Mouse (Mus musculus): ENCODE data around the gene Gpr45. TPM values are rescaled to one million over a fixed set of nuclear protein-coding genes. Genes with fewer than 3 reads are reported as not detected.

Gene Gpr45
- polyA plus RNA-seq, 1 experiment from 2014 or later = 11.2 TPM

GRCm38 (mm10) chr1:43066573-43066972 is 113.9 kb downstream of the Gpr45 start:
- Histone ChIP-seq H3K9me3 (replicated peaks; ENCODE audit: low read length) (no peaks in the 10 kb centered on the region), H3K36me3 (ENCODE audit: insufficient read depth, low read length) (peaks cover 3% of the 10 kb centered on the region; the same call in 1 of the 2 replicates), H3K27ac (no peak overlapping the region), H3K4me3 (replicated peaks; ENCODE audit: low read depth, low read length) (no peak overlapping the region), H3K4me2 (ENCODE audit: low read length) (no peak overlapping the region), H3K4me1 (replicated peaks; ENCODE audit: insufficient read depth, low read length) (no peaks in the 10 kb centered on the region), H3K27me3 (ENCODE audit: insufficient read depth, low read length) (no peaks in the 10 kb centered on the region), H3K9ac (ENCODE audit: low read depth, low read length) (no peak overlapping the region)
- ATAC-seq (replicated peaks; ENCODE audit: low FRiP score, low read depth) (no peak), DNase-seq (ENCODE audit: low spot score) (no peak)
- 87% methylated on average over 8 of the region's 8 CpGs for WGBS
- no peak for TF ChIP-seq CTCF (IDR thresholded peaks at IDR 0.05; ENCODE audit: low read depth)

GRCm38 (mm10) chr1:43067551-43067950 is 114.9 kb downstream of the Gpr45 start:
- H3K36me3 ChIP-seq (ENCODE audit: insufficient read depth, low read length) = peaks cover 3% of the 10 kb centered on the region; the same call in 1 of the 2 replicates
- no peaks in the 10 kb centered on the region for H3K4me1 ChIP-seq (replicated peaks; ENCODE audit: insufficient read depth, low read length)
- peak; percentile 51 for DNase-seq (ENCODE audit: low spot score)
- H3K4me2 ChIP-seq (ENCODE audit: low read length) = no peak overlapping the region
- no peak for TF ChIP-seq CTCF (IDR thresholded peaks at IDR 0.05; ENCODE audit: low read depth)
- no peaks in the 10 kb centered on the region for H3K9me3 ChIP-seq (replicated peaks; ENCODE audit: low read length)
- WGBS = 46% methylated on average over 7 of the region's 7 CpGs
- no peak overlapping the region for H3K4me3 ChIP-seq (replicated peaks; ENCODE audit: low read depth, low read length)
- no peak overlapping the region for H3K27ac ChIP-seq
- H3K9ac ChIP-seq (ENCODE audit: low read depth, low read length) = no peak overlapping the region
- no peaks in the 10 kb centered on the region for H3K27me3 ChIP-seq (ENCODE audit: insufficient read depth, low read length)
- ATAC-seq (replicated peaks; ENCODE audit: low FRiP score, low read depth) = no peak

- H3K4me1 ChIP-seq (replicated peaks; ENCODE audit: insufficient read depth, low read length) = no peaks in the 10 kb centered on the region
- no peaks in the 10 kb centered on the region for H3K9me3 ChIP-seq (replicated peaks; ENCODE audit: low read length)
- no peak overlapping the region for H3K4me3 ChIP-seq (replicated peaks; ENCODE audit: low read depth, low read length)
- H3K27ac ChIP-seq = no peak overlapping the region
- ATAC-seq (replicated peaks; ENCODE audit: low FRiP score, low read depth) = no peak
- H3K9ac ChIP-seq (ENCODE audit: low read depth, low read length) = no peak overlapping the region
- no peak for DNase-seq (ENCODE audit: low spot score)
- no peak for TF ChIP-seq CTCF (IDR thresholded peaks at IDR 0.05; ENCODE audit: low read depth)
- no peak overlapping the region for H3K4me2 ChIP-seq (ENCODE audit: low read length)
- H3K36me3 ChIP-seq (ENCODE audit: insufficient read depth, low read length) = 0 out of 2 replicates have a peak, but pooled peaks cover 16% of the 10 kb centered on the region
- WGBS = 79% methylated on average over 5 of the region's 5 CpGs
- no peaks in the 10 kb centered on the region for H3K27me3 ChIP-seq (ENCODE audit: insufficient read depth, low read length)
These were observed 118.1 kb downstream of the Gpr45 start for GRCm38 (mm10) chr1:43070726-43071125.

- TF ChIP-seq CTCF (IDR thresholded peaks at IDR 0.05; ENCODE audit: low read depth) = no peak
- Histone ChIP-seq H3K27ac (no peak overlapping the region), H3K9ac (ENCODE audit: low read depth, low read length) (no peak overlapping the region), H3K9me3 (replicated peaks; ENCODE audit: low read length) (no peaks in the 10 kb centered on the region), H3K36me3 (ENCODE audit: insufficient read depth, low read length) (0 out of 2 replicates have a peak, but pooled peaks cover 13% of the 10 kb centered on the region), H3K27me3 (ENCODE audit: insufficient read depth, low read length) (no peaks in the 10 kb centered on the region), H3K4me1 (replicated peaks; ENCODE audit: insufficient read depth, low read length) (no peaks in the 10 kb centered on the region), H3K4me2 (ENCODE audit: low read length) (no peak overlapping the region), H3K4me3 (replicated peaks; ENCODE audit: low read depth, low read length) (no peak overlapping the region)
- DNase-seq (ENCODE audit: low spot score) (no peak), ATAC-seq (replicated peaks; ENCODE audit: low FRiP score, low read depth) (no peak)
- WGBS = 94% methylated on average over 8 of the region's 8 CpGs
These were observed 119.4 kb downstream of the Gpr45 start for GRCm38 (mm10) chr1:43072028-43072427.

- H3K4me3 ChIP-seq (replicated peaks; ENCODE audit: low read depth, low read length) = no peak overlapping the region
- H3K4me2 ChIP-seq (ENCODE audit: low read length) = no peak overlapping the region
- 0 out of 2 replicates have a peak, but pooled peaks cover 13% of the 10 kb centered on the region for H3K36me3 ChIP-seq (ENCODE audit: insufficient read depth, low read length)
- ATAC-seq (replicated peaks; ENCODE audit: low FRiP score, low read depth) = no peak
- WGBS = 67% methylated on average over 1 of the region's 1 CpGs
- no peaks in the 10 kb centered on the region for H3K9me3 ChIP-seq (replicated peaks; ENCODE audit: low read length)
- no peak overlapping the region for H3K9ac ChIP-seq (ENCODE audit: low read depth, low read length)
- no peak for TF ChIP-seq CTCF (IDR thresholded peaks at IDR 0.05; ENCODE audit: low read depth)
- H3K27me3 ChIP-seq (ENCODE audit: insufficient read depth, low read length) = no peaks in the 10 kb centered on the region
- DNase-seq (ENCODE audit: low spot score) = no peak
- H3K4me1 ChIP-seq (replicated peaks; ENCODE audit: insufficient read depth, low read length) = no peaks in the 10 kb centered on the region
- no peak overlapping the region for H3K27ac ChIP-seq
These were observed 119.9 kb downstream of the Gpr45 start for GRCm38 (mm10) chr1:43072561-43072960.

GRCm38 (mm10) chr1:43074791-43075190 is 122.1 kb downstream of the Gpr45 start:
- Histone ChIP-seq H3K27ac (no peak overlapping the region), H3K4me1 (replicated peaks; ENCODE audit: insufficient read depth, low read length) (no peaks in the 10 kb centered on the region), H3K4me3 (replicated peaks; ENCODE audit: low read depth, low read length) (no peak overlapping the region), H3K27me3 (ENCODE audit: insufficient read depth, low read length) (no peaks in the 10 kb centered on the region), H3K4me2 (ENCODE audit: low read length) (no peak overlapping the region), H3K9ac (ENCODE audit: low read depth, low read length) (no peak overlapping the region), H3K9me3 (replicated peaks; ENCODE audit: low read length) (no peaks in the 10 kb centered on the region), H3K36me3 (ENCODE audit: insufficient read depth, low read length) (0 out of 2 replicates have a peak, but pooled peaks cover 13% of the 10 kb centered on the region)
- no peak for DNase-seq (ENCODE audit: low spot score)
- whole genome bisulfite sequencing = 89% methylated on average over 2 of the region's 2 CpGs
- TF ChIP-seq CTCF (IDR thresholded peaks at IDR 0.05; ENCODE audit: low read depth) = no peak
- no peak for ATAC-seq (replicated peaks; ENCODE audit: low FRiP score, low read depth)

GRCm38 (mm10) chr1:43078124-43078523 is 125.5 kb downstream of the Gpr45 start:
- no peak for TF ChIP-seq CTCF (IDR thresholded peaks at IDR 0.05; ENCODE audit: low read depth)
- no peak overlapping the region for H3K27ac ChIP-seq
- no peaks in the 10 kb centered on the region for H3K4me1 ChIP-seq (replicated peaks; ENCODE audit: insufficient read depth, low read length)

More at GRCm38 (mm10) chr1:43078124-43078523, 125.5 kb downstream of the Gpr45 start:
- no peaks in the 10 kb centered on the region for H3K9me3 ChIP-seq (replicated peaks; ENCODE audit: low read length)
- WGBS = 68% methylated on average over 2 of the region's 2 CpGs
- no peak overlapping the region for H3K4me3 ChIP-seq (replicated peaks; ENCODE audit: low read depth, low read length)
- H3K9ac ChIP-seq (ENCODE audit: low read depth, low read length) = no peak overlapping the region
- no peaks in the 10 kb centered on the region for H3K27me3 ChIP-seq (ENCODE audit: insufficient read depth, low read length)
- no peak for ATAC-seq (replicated peaks; ENCODE audit: low FRiP score, low read depth)
- DNase-seq (ENCODE audit: low spot score) = no peak
- H3K4me2 ChIP-seq (ENCODE audit: low read length) = no peak overlapping the region
- 0 out of 2 replicates have a peak, but pooled peaks cover 13% of the 10 kb centered on the region for H3K36me3 ChIP-seq (ENCODE audit: insufficient read depth, low read length)
